11 mouse cellular contexts compared by ENCODE assay signal in the genomic region with DNA sequence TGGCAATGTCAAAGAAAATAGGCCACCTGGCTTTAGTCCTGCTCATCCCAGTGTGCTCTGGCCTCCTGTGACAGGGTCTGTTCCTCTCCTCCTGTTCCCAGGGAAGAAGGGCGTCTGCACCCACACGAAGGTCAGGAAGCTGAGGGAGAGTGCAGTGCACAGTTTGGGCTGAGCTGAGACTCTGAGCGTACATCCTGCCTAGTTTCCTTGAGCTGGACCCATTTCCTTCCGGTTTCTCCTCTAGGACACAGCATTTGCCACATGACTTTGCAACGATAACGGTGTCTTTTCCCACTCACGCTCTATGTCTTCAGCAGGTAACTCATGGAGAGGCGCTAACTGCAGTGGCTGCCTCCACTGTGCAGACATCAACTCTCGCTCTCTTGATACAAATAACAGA. TPM values are rescaled to one million over a fixed set of nuclear protein-coding genes. Genes with fewer than 3 reads are reported as not detected.
A peak's percentile ranks its signal among the peaks of the same experiment; 100 is the strongest.
DNase-seq lines count a peak whose midpoint lies in the region; ATAC-seq lines count a peak whose summit lies in the region.
"Had no signal": no experiment of that assay in that cellular context is flagged by ENCODE, and none has a peak within 500 bp of the region (broad histone marks: within the 10 kb centered on the region; RNA-seq: fewer than 3 reads in every experiment).

No protein-coding gene starts in this region.

- ATAC-seq in heart, embryonic 14.5 days (ENCODE audit: insufficient number of reproducible peaks, insufficient read depth, low FRiP score, low read depth) = 0 out of 2 replicates have a peak, but pooled peaks have one; percentile 14
- no peak for ATAC-seq in kidney, embryonic 15.5 days (replicated peaks; ENCODE audit: low FRiP score)
- no peak for ATAC-seq in lung, embryonic 15.5 days (ENCODE audit: borderline replicate concordance, extremely low read depth, low FRiP score, low TSS enrichment)
- no peak for ATAC-seq in forebrain, embryonic 16.5 days
- ATAC-seq: intestine, embryonic 15.5 days had no signal

- H3K9ac ChIP-seq in heart, embryonic 14.5 days (ENCODE audit: low read length) = no peak overlapping the region
- no peak overlapping the region for H3K9ac ChIP-seq in kidney, embryonic 15.5 days
- no peak overlapping the region for H3K9ac ChIP-seq in lung, embryonic 15.5 days
- no peak overlapping the region for H3K9ac ChIP-seq in forebrain, embryonic 16.5 days (replicated peaks; ENCODE audit: low read depth, low read length)
- H3K9ac ChIP-seq: embryonic facial prominence, embryonic 12.5 days; intestine, embryonic 15.5 days had no signal

- no peaks in the 10 kb centered on the region for H3K27me3 ChIP-seq in heart, embryonic 14.5 days (ENCODE audit: control insufficient read depth, insufficient read depth, low read length)
- no peaks in the 10 kb centered on the region for H3K27me3 ChIP-seq in kidney, embryonic 15.5 days
- no peaks in the 10 kb centered on the region for H3K27me3 ChIP-seq in lung, embryonic 15.5 days
- H3K27me3 ChIP-seq in forebrain, embryonic 16.5 days (replicated peaks; ENCODE audit: control insufficient read depth, insufficient read depth, low read length) = no peaks in the 10 kb centered on the region
- H3K27me3 ChIP-seq: embryonic facial prominence, embryonic 12.5 days; intestine, embryonic 15.5 days had no signal

- H3K36me3 ChIP-seq in heart, embryonic 14.5 days (ENCODE audit: control insufficient read depth, insufficient read depth, low read length) = no peaks in the 10 kb centered on the region
- H3K36me3 ChIP-seq in kidney, embryonic 15.5 days = no peaks in the 10 kb centered on the region
- no peaks in the 10 kb centered on the region for H3K36me3 ChIP-seq in lung, embryonic 15.5 days
- no peaks in the 10 kb centered on the region for H3K36me3 ChIP-seq in forebrain, embryonic 16.5 days (ENCODE audit: control insufficient read depth, insufficient read depth)
- H3K36me3 ChIP-seq: embryonic facial prominence, embryonic 12.5 days; intestine, embryonic 15.5 days had no signal

- WGBS in heart, embryonic 14.5 days = 70% methylated on average over 9 of the region's 9 CpGs
- 82% methylated on average over 9 of the region's 9 CpGs for WGBS in kidney, embryonic 15.5 days
- WGBS in lung, embryonic 15.5 days = 61% methylated on average over 9 of the region's 9 CpGs
- WGBS in forebrain, embryonic 16.5 days = 82% methylated on average over 9 of the region's 9 CpGs

- no peak overlapping the region for H3K4me2 ChIP-seq in heart, embryonic 14.5 days (ENCODE audit: low read length)
- H3K4me2 ChIP-seq in kidney, embryonic 15.5 days = no peak overlapping the region
- H3K4me2 ChIP-seq in lung, embryonic 15.5 days = no peak overlapping the region
- H3K4me2 ChIP-seq in forebrain, embryonic 16.5 days (ENCODE audit: low read length) = no peak overlapping the region
- H3K4me2 ChIP-seq: embryonic facial prominence, embryonic 12.5 days; intestine, embryonic 15.5 days had no signal

- no peaks in the 10 kb centered on the region for H3K9me3 ChIP-seq in heart, embryonic 14.5 days (ENCODE audit: control insufficient read depth, low read length)
- no peaks in the 10 kb centered on the region for H3K9me3 ChIP-seq in kidney, embryonic 15.5 days (replicated peaks)
- no peaks in the 10 kb centered on the region for H3K9me3 ChIP-seq in lung, embryonic 15.5 days
- no peaks in the 10 kb centered on the region for H3K9me3 ChIP-seq in forebrain, embryonic 16.5 days (ENCODE audit: control insufficient read depth, low read length)
- H3K9me3 ChIP-seq: embryonic facial prominence, embryonic 12.5 days; intestine, embryonic 15.5 days had no signal

- DNase-seq in heart, postnatal 4 days = no peak
- peak; percentile 3 to 5 for DNase-seq in adrenal gland, postnatal 36 days
- no peak for DNase-seq in right cerebral cortex, adult 2 months (ENCODE audit: low spot score in 2 of 2)
- DNase-seq: cerebellum, postnatal 25 days; midbrain, embryonic 14.5 days had no signal

- no peaks in the 10 kb centered on the region for H3K4me1 ChIP-seq in heart, embryonic 14.5 days (ENCODE audit: control insufficient read depth in 2 of 2, insufficient read depth in 2 of 2, low read length in 2 of 2)
- H3K4me1 ChIP-seq in kidney, embryonic 15.5 days = no peaks in the 10 kb centered on the region
- no peaks in the 10 kb centered on the region for H3K4me1 ChIP-seq in lung, embryonic 15.5 days
- peaks cover 14% of the 10 kb centered on the region for H3K4me1 ChIP-seq in forebrain, embryonic 16.5 days (replicated peaks; ENCODE audit: control insufficient read depth, insufficient read depth, low read length)

- H3K4me3 ChIP-seq in heart, embryonic 14.5 days (ENCODE audit: control insufficient read depth in 1 of 2, insufficient read depth in 1 of 2, low read depth in 1 of 2, low read length in 2 of 2) = no peak overlapping the region
- no peak overlapping the region for H3K4me3 ChIP-seq in kidney, embryonic 15.5 days (replicated peaks)
- no peak overlapping the region for H3K4me3 ChIP-seq in lung, embryonic 15.5 days
- H3K4me3 ChIP-seq in forebrain, embryonic 16.5 days (replicated peaks; ENCODE audit: low read length) = no peak overlapping the region
- H3K4me3 ChIP-seq: embryonic facial prominence, embryonic 12.5 days; intestine, embryonic 15.5 days had no signal

- H3K27ac ChIP-seq in heart, embryonic 14.5 days (replicated peaks in 1 of 2; ENCODE audit: control insufficient read depth in 1 of 2, insufficient read depth in 1 of 2, low read depth in 2 of 2, low read length in 2 of 2) = no peak overlapping the region; a peak in 1 of 4 replicates
- peak overlapping the region; percentile 16; the same call in 1 of the 2 replicates for H3K27ac ChIP-seq in kidney, embryonic 15.5 days
- H3K27ac ChIP-seq in lung, embryonic 15.5 days = 0 out of 2 replicates have a peak overlapping the region, but pooled peaks have one; percentile 33
- no peak overlapping the region for H3K27ac ChIP-seq in forebrain, embryonic 16.5 days (ENCODE audit: low read length)
- H3K27ac ChIP-seq: embryonic facial prominence, embryonic 12.5 days; intestine, embryonic 15.5 days had no signal

RNA-seq across cellular contexts. Expression of gene Cdh4, which starts 59.6 kb away (rescaled TPM):
- 1.1 TPM in 2 replicates for polyA plus RNA-seq in heart, embryonic 14.5 days (2014; fragmentation: Nextera tagmentation; extraction: Ambion mirVana)
- total RNA-seq in heart, postnatal 4 days (2021) = 1 to 10 TPM; 2.0 to 2.2 TPM
- total RNA-seq in adrenal gland, postnatal 36 days (2021) = 1 to 10 TPM; 3.8 to 5.1 TPM
- 23.2 and 24.1 TPM in 2 replicates for polyA plus RNA-seq in kidney, embryonic 15.5 days (2015; fragmentation: Nextera tagmentation; extraction: Ambion mirVana)
- polyA plus RNA-seq in lung, embryonic 15.5 days (2015; fragmentation: Nextera tagmentation; extraction: Ambion mirVana) = 7.1 and 7.3 TPM in 2 replicates
- 57.4 and 59.4 TPM in 2 replicates for polyA plus RNA-seq in forebrain, embryonic 16.5 days (2015; fragmentation: Nextera tagmentation; extraction: Ambion mirVana)

Comparison
In these comparisons a context has a peak if more than half of its experiments do, and no peak if none do; other contexts are left out.
1. H3K27ac ChIP-seq: peak in kidney, embryonic 15.5 days (single experiment) and lung, embryonic 15.5 days (single experiment); none in heart, embryonic 14.5 days (0 of 2) and forebrain, embryonic 16.5 days (single experiment).
2. DNase-seq: peak in adrenal gland, postnatal 36 days (2 of 2); none in heart, postnatal 4 days (single experiment) and right cerebral cortex, adult 2 months (0 of 2).